Comparison of ENCODE assay signal across 10 mouse cellular contexts in the genomic region with DNA sequence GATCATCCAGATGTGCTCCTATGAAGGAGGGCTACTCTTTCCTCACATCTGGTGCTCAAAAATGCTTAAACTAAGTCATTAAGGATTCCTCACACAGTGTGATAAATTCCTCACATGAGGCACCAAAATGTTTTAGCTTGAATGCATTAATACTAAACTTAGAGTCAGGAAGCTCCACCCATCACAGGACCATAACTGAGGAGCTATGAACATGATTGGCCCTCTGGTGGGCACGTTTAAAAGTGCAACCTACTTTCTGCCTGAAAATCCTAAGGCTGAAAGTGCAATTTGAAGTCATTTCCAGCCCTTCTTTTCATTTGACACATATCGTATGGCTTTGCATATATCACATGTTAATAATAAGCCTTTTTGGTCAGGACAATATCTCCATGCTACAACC.
DNase-seq lines count a peak whose midpoint lies in the region; ATAC-seq and TF ChIP-seq lines count a peak whose summit lies in the region.
"Had no signal": no experiment of that assay in that cellular context is flagged by ENCODE, and none has a peak within 500 bp of the region (broad histone marks: within the 10 kb centered on the region; RNA-seq: fewer than 3 reads in every experiment).

No protein-coding gene starts in this region.

- H3K4me1 ChIP-seq in hindbrain, embryonic 11.5 days (replicated peaks; ENCODE audit: control insufficient read depth, insufficient read depth, low read length) = no peaks in the 10 kb centered on the region
- H3K4me1 ChIP-seq in hindbrain, embryonic 12.5 days = no peaks in the 10 kb centered on the region
- H3K4me1 ChIP-seq in E14TG2a.4 (replicated peaks; ENCODE audit: low read depth, low read length) = no peaks in the 10 kb centered on the region
- H3K4me1 ChIP-seq in midbrain, embryonic 16.5 days (ENCODE audit: control insufficient read depth, insufficient read depth, low read length) = no peaks in the 10 kb centered on the region
- H3K4me1 ChIP-seq: embryonic facial prominence, embryonic 15.5 days; limb, embryonic 12.5 days had no signal

- no peak overlapping the region for H3K9ac ChIP-seq in hindbrain, embryonic 11.5 days (ENCODE audit: low read depth, low read length)
- H3K9ac ChIP-seq in hindbrain, embryonic 12.5 days = no peak overlapping the region
- no peak overlapping the region for H3K9ac ChIP-seq in midbrain, embryonic 16.5 days (ENCODE audit: low read depth, low read length)
- H3K9ac ChIP-seq: embryonic facial prominence, embryonic 15.5 days; limb, embryonic 12.5 days had no signal

- no peak for ATAC-seq in hindbrain, embryonic 11.5 days (ENCODE audit: low FRiP score)
- no peak for ATAC-seq in hindbrain, embryonic 12.5 days (ENCODE audit: low FRiP score)
- ATAC-seq in midbrain, embryonic 16.5 days = no peak

- H3K27ac ChIP-seq in hindbrain, embryonic 11.5 days (ENCODE audit: low read depth, low read length) = no peak overlapping the region
- no peak overlapping the region for H3K27ac ChIP-seq in hindbrain, embryonic 12.5 days
- no peak overlapping the region for H3K27ac ChIP-seq in midbrain, embryonic 16.5 days (ENCODE audit: low read length)
- H3K27ac ChIP-seq: embryonic facial prominence, embryonic 15.5 days; limb, embryonic 12.5 days had no signal

- H3K4me2 ChIP-seq in hindbrain, embryonic 11.5 days (replicated peaks; ENCODE audit: low read depth, low read length) = no peak overlapping the region
- H3K4me2 ChIP-seq in hindbrain, embryonic 12.5 days (replicated peaks) = no peak overlapping the region
- no peak overlapping the region for H3K4me2 ChIP-seq in midbrain, embryonic 16.5 days (ENCODE audit: low read length)
- H3K4me2 ChIP-seq: embryonic facial prominence, embryonic 15.5 days; limb, embryonic 12.5 days had no signal

- H3K27me3 ChIP-seq in hindbrain, embryonic 11.5 days (ENCODE audit: control insufficient read depth, insufficient read depth, low read length) = no peaks in the 10 kb centered on the region
- no peaks in the 10 kb centered on the region for H3K27me3 ChIP-seq in hindbrain, embryonic 12.5 days
- H3K27me3 ChIP-seq in E14TG2a.4 (ENCODE audit: insufficient read depth, low read length) = no peaks in the 10 kb centered on the region
- no peaks in the 10 kb centered on the region for H3K27me3 ChIP-seq in midbrain, embryonic 16.5 days (ENCODE audit: control insufficient read depth, insufficient read depth, low read depth, low read length)
- H3K27me3 ChIP-seq: embryonic facial prominence, embryonic 15.5 days; limb, embryonic 12.5 days had no signal

- H3K36me3 ChIP-seq in hindbrain, embryonic 11.5 days (ENCODE audit: control insufficient read depth, insufficient read depth, low read length) = no peaks in the 10 kb centered on the region
- H3K36me3 ChIP-seq in hindbrain, embryonic 12.5 days = no peaks in the 10 kb centered on the region
- no peaks in the 10 kb centered on the region for H3K36me3 ChIP-seq in E14TG2a.4 (ENCODE audit: insufficient read depth, low read length)
- H3K36me3 ChIP-seq in midbrain, embryonic 16.5 days (ENCODE audit: control insufficient read depth, insufficient read depth, low read length) = no peaks in the 10 kb centered on the region
- H3K36me3 ChIP-seq: embryonic facial prominence, embryonic 15.5 days; limb, embryonic 12.5 days had no signal

- no peaks in the 10 kb centered on the region for H3K9me3 ChIP-seq in hindbrain, embryonic 11.5 days (ENCODE audit: control insufficient read depth, low read length)
- no peaks in the 10 kb centered on the region for H3K9me3 ChIP-seq in hindbrain, embryonic 12.5 days (replicated peaks)
- H3K9me3 ChIP-seq in E14TG2a.4 (ENCODE audit: low read length) = no peaks in the 10 kb centered on the region
- H3K9me3 ChIP-seq in midbrain, embryonic 16.5 days (replicated peaks; ENCODE audit: control insufficient read depth, low read length, poor library complexity, severe bottlenecking) = no peaks in the 10 kb centered on the region
- H3K9me3 ChIP-seq: embryonic facial prominence, embryonic 15.5 days; limb, embryonic 12.5 days had no signal

- WGBS in hindbrain, embryonic 11.5 days = 41% methylated on average over 2 of the region's 2 CpGs
- WGBS in hindbrain, embryonic 12.5 days = 44% methylated on average over 2 of the region's 2 CpGs
- 34% methylated on average over 2 of the region's 2 CpGs for WGBS in midbrain, embryonic 16.5 days

- DNase-seq in hindbrain, embryonic 11.5 days (ENCODE audit: low spot score) = peak; percentile 61
- DNase-seq in 416B (ENCODE audit: low read depth) = peak; percentile 73
- DNase-seq in embryo, embryonic 10.5 days (ENCODE audit: low spot score) = peak; percentile 71
- DNase-seq in layer of hippocampus, postnatal 10 days (ENCODE audit: low spot score in 2 of 2) = peak; percentile 23 to 41
- DNase-seq in retina, embryonic 14.5 days (ENCODE audit: low spot score) = peak; percentile 79

- TF ChIP-seq CTCF in E14TG2a.4 (conservative IDR thresholded peaks at IDR 0.05; ENCODE audit: low read length) = peak; percentile 71

- no peak overlapping the region for H3K4me3 ChIP-seq in hindbrain, embryonic 11.5 days (ENCODE audit: low read depth, low read length)
- no peak overlapping the region for H3K4me3 ChIP-seq in hindbrain, embryonic 12.5 days
- H3K4me3 ChIP-seq in E14TG2a.4 (replicated peaks; ENCODE audit: low read length) = no peak overlapping the region
- H3K4me3 ChIP-seq in midbrain, embryonic 16.5 days (ENCODE audit: low read depth, low read length) = no peak overlapping the region
- H3K4me3 ChIP-seq: embryonic facial prominence, embryonic 15.5 days; limb, embryonic 12.5 days had no signal
